Mouse (Mus musculus) 416B (cell line): ENCODE measurements at regions not wholly inside any gene's neighbourhood (a gene's known extent, or its start where the extent isn't known, plus 50 kb on each side); places are given as distances from the start of the nearest gene placed in this dataset.

Experiments used
- DNase-seq: peaks from one replicate; pipeline ENCODE4 v3.0.0; 2011; ENCODE audit warnings: low read depth

DNA sequence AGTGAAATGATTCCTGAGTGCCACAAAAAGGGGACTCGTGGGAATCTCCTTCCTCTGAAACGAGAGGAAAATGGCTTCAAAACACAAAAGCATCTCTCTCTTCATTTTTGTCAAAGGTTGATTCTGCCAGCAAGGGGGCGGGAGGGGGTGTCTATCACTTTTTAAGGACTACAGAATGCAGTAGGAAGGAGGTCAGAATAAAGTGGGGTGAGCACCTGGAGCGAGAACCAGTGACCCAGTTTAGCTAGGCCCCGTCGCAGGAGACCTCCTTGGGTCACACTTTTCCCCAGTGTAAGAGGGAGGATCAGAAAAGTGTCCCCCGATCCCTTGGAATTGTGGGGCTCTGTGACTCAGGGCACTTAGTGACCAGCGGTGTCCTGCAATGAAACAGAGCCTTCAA is 133.1 kb downstream of the Tgfb2 start:
- DNase-seq = no peak

DNA sequence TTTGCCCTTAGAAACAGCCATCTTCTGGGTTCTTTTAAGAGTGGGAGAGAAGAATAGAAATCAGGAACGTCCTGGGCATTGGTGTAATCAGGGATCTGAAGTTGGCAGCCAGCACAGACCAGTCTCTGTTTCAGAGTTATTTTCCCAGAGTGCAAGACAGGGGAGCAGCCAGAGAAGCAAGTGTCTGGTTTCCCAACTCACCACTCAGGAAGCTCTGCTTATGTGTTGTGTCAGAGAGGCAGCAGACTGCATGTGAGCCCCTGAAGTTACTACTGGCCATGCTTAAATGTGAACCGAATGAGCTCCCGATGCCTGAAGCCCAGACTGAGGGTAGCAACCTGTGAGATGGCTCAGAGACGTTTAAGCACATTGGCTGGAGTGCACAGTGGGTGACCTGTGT is 133.7 kb downstream of the Tgfb2 start:
- DNase-seq = no peak

DNA sequence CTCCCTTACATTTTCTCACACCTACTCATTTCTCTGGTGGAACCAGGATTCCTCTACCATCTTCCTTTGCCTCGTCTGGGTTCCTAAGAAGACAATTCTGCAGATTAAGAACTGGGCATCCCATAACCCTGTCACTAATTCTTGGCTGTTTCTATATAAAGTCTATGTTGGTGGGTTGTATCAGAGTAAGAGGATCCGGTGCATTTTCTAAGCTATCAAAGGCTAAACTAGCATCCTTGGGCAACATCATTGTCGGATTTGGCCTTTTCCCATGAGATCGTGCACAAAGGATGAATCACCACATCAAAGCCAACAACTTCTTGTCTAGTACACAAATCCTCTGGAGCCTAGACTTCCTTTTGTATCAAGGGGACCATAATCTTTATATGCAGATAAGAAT is 137.3 kb downstream of the Tgfb2 start:
- DNase-seq = no peak

DNA sequence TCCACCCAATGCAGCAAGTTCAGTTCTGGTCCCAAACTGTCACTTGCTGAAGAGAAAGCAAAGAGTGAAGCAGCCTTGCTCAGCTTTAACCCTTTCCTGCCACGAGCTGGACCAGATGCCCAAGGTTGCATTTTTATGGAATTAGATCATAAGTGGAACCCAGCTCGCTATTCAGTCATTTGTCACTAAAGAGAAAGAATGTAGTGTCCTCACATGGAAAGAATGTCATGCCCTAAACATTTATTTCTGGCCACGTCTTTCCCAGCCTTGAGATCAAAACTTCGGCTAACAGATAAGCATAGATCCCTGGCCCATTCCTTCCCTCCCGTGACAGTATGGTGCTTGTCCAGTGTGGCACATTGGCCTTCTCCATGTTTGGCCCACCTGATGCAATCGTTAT is 137.7 kb downstream of the Tgfb2 start:
- DNase-seq = no peak

- no peak for DNase-seq
These were observed 138.5 kb downstream of the Tgfb2 start for GRCm38 (mm10) chr1:186567136-186567826.

DNA sequence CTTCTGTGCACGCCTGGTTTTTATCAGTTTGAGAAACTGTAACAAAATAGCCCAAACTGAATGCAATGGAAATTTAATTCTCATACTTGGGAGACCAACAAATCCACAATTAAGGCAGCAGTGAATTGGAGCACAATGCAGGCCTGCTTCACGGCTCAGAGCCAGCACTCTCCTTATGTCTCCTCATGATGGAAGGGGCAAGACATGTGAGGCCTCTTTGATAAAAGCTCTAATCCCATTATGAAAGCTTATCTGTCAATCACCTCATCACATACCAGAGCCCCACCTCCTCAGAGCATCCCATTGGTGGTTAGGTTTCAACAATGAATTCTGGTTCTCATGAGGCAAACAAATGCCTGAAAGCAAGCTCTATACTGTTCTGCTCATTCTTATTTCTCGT is 143.8 kb downstream of the Tgfb2 start:
- DNase-seq = no peak

DNA sequence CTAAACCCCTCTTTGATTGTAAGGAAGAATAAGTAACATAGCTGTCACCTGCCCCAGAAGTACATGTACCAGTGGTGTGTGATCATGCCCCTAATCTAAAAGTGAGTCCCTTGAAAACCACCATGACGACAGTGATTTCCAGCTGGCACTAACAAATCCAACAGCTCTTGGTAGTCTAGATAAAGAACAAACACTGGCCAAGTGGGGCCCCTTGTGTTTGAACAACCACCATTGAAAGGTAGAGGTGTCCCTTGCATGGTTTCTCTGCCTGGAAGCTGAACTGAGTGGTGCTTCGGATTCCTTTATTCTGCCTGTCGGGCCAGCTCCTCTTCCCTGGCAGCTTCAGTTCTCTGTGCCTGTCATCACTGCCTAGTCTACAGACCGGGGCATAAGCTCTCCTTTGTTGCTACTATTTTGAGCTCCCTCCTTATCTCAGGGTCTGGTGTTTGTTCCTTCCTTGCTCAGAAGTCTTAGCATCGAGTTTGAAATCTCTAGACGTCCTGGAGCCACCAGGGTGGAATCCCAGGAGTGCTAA is 150.3 kb downstream of the Tgfb2 start:
- no peak for DNase-seq

DNA sequence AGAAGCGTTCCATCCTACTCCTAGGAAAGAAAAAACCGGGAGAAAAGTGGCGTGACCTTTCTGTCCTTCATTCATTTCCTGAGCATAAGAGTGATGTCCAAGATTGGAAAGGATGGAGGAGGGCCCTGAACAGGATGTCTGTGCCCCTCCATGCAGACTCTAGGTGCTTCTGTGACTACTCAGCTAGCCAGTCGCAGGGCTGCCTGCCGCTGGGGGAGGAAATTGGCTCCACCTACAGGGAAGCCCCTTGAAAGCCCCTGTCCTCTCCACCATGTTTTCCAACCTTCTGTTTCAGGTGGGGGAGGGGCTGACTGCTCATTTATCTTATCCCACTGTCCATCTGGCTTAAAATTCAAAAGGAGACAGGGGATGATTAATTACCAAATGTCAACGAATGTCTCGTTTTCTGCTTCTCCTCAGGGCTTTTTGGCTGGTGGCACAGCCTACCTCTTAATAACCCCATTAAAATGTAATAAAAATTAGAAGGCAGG is 151.2 kb downstream of the Tgfb2 start:
- no peak for DNase-seq

GRCm38 (mm10) chr1:186552689-186553088 is 153.1 kb downstream of the Tgfb2 start:
- no peak for DNase-seq

DNA sequence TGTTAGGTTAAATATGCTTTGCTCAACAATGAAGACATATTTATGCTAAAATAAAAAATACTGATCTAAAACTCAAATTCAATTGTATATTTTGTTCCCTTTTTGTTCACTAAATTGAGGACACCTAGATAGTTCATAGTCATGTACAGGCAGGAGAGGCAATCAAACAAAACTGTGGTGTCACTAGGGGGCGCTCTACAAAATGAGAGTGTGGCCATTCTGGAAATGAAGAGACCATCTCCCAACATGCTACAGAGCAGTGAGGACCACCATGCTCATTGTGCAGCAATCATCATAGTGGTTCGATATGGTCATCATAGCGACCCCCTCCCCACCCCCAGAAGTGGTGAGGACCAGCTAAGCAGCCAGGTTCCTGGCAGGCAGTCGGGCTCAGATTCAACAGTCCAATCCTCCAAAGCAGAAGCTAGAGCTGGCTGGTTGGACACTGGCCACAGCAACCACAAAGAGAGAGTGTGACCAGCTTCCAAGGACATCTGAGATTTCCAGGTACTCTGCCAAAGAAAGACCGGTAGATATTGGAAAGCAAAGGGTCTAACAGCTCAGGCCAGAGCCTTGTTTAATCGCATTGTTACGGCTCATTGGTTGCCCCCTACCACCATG is 155.4 kb downstream of the Tgfb2 start:
- no peak for DNase-seq

DNA sequence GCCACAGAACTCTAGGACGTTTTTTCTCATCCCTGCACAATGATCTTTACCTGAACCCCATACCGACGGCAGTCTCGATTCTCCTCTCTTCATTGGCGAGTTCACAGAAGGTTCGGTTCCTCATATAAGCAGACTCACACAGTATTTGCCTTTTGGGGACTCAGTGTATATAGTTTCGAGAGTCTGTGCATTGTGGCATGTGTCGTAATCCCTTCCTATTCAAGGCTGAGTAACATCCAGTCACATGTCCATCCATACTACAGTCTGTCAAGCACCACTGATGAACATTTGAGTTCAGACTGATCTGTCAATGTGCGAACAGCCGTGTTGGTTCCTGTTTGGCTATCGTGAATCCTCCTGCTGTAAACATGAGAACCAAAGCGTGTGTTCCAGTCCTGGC is 156.6 kb downstream of the Tgfb2 start:
- no peak for DNase-seq

DNA sequence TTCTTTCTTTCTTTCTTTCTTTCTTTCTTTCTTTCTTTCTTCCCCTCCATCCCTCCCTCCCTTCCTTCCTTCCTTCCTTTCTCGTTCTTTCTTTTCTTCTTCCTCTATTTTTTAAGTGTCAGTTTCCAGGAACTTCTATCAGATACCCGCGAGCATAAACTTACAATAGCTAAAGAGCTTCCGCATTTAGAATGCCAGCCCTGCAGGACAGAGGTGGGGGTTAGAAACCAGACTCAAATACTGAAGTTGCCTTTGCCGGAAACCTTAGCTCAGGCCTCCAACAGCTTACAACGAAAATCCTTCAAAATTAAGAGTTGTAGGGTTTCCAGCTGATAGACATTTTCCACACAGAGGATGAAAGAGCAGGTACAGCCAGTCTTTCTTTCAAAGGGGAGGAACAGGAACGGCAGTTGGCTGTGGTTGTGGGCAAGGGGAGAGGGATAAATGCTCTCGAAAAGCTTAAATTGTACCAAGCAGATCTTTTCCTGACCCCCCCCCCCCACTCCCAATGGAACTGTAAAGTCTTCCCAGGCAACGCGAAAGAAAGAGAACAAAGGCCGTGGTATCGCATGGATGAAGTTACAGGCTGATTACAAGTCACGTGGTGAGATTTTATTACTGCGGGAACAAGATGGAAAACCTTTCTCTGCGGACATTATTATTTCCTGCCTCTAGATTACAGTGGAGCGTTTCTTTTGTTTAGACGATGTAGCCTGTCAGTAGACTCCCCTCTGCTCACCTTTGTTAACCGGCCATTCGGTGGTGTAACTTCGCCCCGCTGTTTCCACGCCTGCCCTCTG is 159.2 kb downstream of the Tgfb2 start:
- DNase-seq = no peak

GRCm38 (mm10) chr1:186540070-186540469 is 165.7 kb downstream of the Tgfb2 start:
- no peak for DNase-seq

GRCm38 (mm10) chr1:186538233-186538632 is 167.6 kb downstream of the Tgfb2 start:
- DNase-seq = no peak

- no peak for DNase-seq
These were observed 189.8 kb downstream of the Tgfb2 start for GRCm38 (mm10) chr1:186515976-186516375.

DNA sequence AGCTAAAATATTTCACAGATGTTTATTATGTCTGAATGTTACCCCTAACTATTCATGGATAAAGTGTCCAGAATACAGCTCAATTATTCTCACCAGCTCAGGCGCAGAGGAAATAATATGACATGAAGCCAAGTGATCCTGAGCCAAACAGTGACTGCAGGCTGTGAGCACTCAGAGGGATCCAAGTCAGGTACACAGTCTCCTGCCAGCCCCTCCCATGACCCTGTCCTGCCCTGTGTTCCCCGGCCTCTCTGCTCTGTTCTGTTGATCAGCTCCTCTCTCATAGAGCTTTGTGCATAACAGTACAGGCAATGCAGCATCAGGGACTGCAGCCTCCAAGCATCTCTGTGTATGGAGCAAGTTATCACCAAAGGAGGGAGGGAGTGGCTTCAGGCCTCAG is 190.7 kb downstream of the Tgfb2 start:
- no peak for DNase-seq

GRCm38 (mm10) chr1:186513861-186514260 is 191.9 kb downstream of the Tgfb2 start:
- DNase-seq = no peak

DNA sequence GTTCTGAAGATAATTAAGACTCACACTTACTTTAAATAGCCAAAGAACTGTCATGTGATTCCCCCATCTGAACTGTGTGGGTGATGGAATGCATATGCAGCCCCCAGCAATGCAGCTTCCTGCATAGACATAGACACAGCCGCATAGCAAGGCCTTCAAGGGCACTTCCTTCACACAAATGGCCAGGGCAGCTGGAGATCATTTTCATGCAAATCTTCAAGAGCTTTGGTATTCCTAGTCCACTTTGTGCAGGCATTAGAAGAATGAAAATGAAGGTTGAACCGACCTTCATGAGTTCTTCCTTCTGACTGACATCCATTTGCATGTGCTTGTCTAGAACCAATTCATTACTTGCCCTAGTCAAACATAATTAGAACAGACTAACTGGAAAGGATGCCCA is 195.3 kb downstream of the Tgfb2 start:
- no peak for DNase-seq

DNA sequence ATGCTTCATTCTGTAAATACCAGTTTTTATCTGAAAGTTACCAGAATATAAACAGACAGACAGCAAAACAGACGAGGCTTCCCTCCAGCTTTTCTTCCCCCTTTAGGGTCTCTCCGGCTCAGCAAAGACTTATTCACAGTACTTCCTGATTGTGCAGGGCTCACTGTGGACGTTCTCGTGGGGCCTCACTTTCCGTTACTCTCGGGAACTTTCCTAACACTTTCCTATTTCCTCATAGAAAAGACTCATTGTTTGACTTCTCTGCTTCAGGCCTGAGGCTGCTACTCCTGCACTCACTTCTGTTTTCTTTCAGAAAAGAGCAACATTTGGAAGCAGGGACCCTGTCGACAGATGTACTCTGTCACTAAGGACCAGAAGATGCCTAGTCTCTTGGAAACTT is 197.4 kb downstream of the Tgfb2 start:
- DNase-seq = no peak

- DNase-seq = no peak
These were observed 197.8 kb downstream of the Tgfb2 start for GRCm38 (mm10) chr1:186507956-186508355.

DNA sequence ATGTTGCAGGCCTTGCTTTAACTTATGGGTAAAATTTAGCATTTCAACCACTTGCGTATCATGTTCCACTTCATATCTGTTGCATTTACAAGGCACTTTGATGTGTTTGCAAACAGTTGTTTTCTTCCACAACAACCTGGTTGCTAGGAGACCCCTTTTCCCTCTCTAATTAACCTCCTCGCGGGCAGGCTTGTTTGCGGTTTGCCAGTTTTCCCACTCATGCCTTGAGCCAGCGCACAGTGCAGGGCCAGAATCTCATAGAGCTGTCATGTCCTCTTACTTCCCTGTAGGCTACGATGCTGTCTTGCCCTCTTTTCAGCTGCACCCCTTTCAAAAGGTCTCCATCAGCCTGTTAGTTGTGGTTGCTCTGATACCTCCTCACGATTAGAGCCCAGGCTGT is 199.3 kb downstream of the Tgfb2 start:
- no peak for DNase-seq

DNA sequence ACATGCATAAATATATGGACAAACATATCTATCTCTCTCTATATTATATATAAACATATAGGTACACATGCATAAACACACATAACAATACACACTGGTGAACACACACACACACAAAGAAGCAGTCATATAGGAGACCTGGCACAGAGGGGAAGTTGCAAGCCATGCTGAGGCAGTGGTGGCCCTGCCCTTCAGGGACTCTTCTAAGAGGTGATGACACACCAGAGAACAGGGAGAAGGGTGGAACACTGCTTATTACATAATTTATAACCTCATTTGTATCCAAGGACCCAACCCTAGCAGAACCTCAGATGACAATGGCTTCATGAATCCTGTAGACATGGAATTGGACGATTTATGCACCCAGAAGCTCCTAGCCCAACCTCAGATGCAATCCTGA is 199.9 kb downstream of the Tgfb2 start:
- DNase-seq = no peak
